Mouse (Mus musculus) G1E (cell line): ENCODE data around the gene Clca2.

Experiments
- CTCF ChIP-seq: IDR thresholded peaks from 2 replicates; pipeline ENCODE4 v1.5.1; 2012; ENCODE audit warnings: low read depth, low read length, inconsistent platforms, mixed read lengths
- TAL1 ChIP-seq: conservative IDR thresholded peaks from 2 replicates; pipeline ENCODE4 v1.6.1; 2012; ENCODE audit warnings: low read depth, low read length, inconsistent platforms, mixed read lengths

- TF ChIP-seq CTCF (no peak), TAL1 (no peak)
Measured at GRCm38 (mm10) chr3:145099291-145099690, at the start of gene Clca2.
